Mouse (Mus musculus) megakaryocyte-erythroid progenitor cell, adult 5-6 weeks (primary cell): Measurements from ENCODE around the gene Otol1. TPM values are rescaled to one million over a fixed set of nuclear protein-coding genes. Genes with fewer than 3 reads are reported as not detected.

Experiments
- ATAC-seq: replicated peaks from 2 replicates; pipeline ENCODE4 v1.8.0; 2016; ENCODE audit warnings: mild to moderate bottlenecking, inconsistent platforms; ENCODE audit not compliant: severe bottlenecking, poor library complexity, low FRiP score, low TSS enrichment
- total RNA-seq, 2 experiments: library from RNA; stranded (forward) in 1 of 2; stranded (reverse) in 1 of 2; fragments of 200-1000, 215-1000 nt in 1 of 2; fragments of >200 nt in 1 of 2; fragmentation: Nextera tagmentation in 1 of 2; gene quantifications; 2 replicates each; pipeline ENCODE4 v1.2.3; 2014 to 2017

The Otol1 gene
- total RNA-seq (2014; fragmentation: Nextera tagmentation), result not detected in 2 replicates
- not detected in 2 replicates for total RNA-seq (2017)

GRCm38 (mm10) chr3:70007313-70007712 lies at the start of gene Otol1:
Otol1 (plus strand) TSS chr3:70007613.
- no peak for ATAC-seq

DNA sequence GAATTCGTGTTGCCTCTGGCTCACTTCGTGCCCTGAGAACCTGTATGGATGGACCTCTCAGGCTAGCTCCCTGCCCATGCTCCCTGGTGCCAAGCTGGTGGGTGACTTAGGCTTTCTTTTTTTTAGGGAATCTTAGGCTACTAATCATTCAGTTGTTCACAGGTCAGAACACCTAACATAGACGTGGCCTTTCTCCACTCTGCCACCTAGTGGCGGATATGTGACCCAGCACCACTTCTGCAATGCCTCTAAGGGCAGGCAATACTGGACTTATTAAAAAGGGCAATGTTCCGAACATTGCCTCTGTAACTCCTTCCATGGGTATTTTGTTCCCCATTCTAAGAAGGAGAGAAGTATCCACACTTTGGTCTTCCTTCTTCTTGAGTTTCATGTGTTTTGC lies 45.2 kb upstream of the Otol1 start:
- ATAC-seq, result peak; percentile 74

- ATAC-seq, result no peak
These were observed 35.8 kb upstream of the Otol1 start for GRCm38 (mm10) chr3:69971482-69972097.

DNA sequence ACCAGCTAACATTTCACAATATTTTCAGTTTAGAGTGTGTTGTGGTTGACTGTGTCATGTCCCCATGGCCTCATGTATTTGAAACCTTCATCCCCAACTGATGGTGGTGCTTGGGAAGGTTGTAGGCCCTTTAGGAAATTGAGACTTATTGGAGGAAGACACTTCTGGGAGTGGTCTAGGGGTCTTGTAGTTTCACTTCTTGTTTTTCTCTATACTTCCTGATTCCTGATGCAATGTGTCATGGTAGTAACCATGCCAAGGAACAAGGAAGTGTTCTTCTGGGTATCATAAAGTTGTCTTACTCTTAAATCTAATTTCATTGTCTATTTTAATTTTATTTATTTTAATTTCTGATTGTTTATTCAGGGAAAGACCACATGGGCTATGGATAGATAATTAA lies 29.3 kb upstream of the Otol1 start:
- no peak for ATAC-seq

- no peak for ATAC-seq
These were observed 13.6 kb upstream of the Otol1 start for GRCm38 (mm10) chr3:69993806-69994205.

DNA sequence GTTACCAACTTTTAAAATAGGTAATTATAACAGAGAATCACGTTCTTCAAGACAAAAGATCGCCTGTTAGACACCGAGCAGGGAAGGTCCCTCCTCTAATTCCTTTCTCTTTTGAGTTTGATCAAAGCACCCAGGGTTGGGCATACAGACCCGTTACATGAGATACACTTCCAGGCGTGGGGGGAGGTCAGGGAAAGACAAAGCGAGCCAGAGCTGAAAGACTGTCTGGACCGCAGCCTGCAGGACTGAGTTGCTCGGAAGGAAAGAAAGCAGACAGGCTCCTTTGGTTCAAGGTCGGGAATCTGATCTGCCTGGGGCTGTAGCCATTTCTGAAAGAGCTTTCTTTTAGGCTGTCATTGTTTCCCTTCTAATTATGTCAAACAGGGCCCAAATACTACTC lies 5.9 kb upstream of the Otol1 start:
- ATAC-seq, result no peak

DNA sequence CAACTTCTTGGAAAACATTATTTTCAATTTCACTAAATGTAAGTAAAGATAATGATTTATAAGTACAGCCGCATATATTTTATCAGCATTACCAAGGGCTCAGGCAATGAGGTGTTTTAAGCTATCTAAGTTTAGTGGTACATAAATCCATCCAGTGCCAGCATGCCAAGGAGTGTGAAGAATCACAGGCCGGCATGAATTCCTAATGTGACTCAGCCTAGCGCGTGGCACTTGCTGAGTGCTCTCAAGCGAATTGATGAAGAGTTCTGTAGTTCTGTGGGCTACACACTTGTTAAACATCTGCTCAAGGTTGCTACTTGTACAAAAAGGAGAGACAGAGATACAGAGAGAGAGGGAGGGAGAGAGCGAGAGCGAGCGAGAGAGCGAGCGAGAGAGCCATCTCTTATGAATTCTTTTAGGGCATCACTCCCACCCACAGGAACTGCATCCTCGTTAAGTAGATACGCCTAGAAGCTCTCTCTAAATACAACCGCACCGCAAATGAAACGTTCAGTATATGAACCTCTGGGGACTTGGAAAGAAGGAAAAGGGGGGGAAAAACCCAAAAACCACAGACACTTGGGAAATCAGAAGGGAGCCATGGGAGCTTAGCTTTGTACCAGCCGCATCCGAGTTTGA lies 4.2 kb upstream of the Otol1 start:
- no peak for ATAC-seq

DNA sequence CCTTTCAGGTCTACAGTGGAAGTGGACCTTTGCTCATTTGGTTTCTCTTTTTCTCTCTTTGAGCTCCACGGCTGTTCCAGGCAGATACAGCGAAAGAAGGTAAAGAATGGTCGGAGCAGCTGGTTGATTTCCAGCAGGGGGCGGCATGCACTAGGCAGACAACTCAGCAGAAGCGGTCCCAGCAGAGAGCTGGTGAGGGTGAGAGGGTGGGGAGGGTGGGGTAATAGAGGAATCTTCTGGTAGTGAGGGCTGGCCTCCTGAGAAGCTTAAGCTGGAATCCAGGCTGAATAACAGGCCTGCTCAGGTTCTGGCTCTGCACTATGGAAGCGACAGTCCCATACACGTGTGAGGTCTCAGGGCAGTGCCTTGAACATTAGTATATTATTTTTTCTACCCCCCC lies 3.5 kb upstream of the Otol1 start:
- ATAC-seq, result no peak

- no peak for ATAC-seq
These were observed 3.0 kb upstream of the Otol1 start for GRCm38 (mm10) chr3:70004379-70004778.

- ATAC-seq, result no peak
These were observed 5.2 kb downstream of the Otol1 start for GRCm38 (mm10) chr3:70012641-70013040.

GRCm38 (mm10) chr3:70026605-70027004 lies 19.2 kb downstream of the Otol1 start:
- ATAC-seq, result no peak

DNA sequence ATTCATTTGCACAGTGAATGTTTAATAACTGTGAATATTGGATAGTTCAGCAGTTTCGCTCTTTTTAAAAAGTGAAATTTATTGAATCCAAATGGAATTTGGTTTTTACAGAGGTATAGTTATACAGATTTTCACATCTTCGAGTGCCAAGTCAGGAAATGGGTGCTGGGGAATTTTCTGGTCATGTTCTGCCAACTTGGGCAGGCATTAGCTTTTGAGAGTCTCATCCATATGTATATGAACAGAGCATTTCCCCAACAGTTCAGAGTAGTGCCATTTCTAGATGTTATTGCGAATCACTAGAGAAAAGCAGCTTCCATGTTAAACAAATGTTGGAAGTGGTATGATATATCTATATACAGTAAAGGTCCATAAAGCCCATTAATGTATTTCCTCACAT lies 21.8 kb downstream of the Otol1 start:
- ATAC-seq, result no peak

DNA sequence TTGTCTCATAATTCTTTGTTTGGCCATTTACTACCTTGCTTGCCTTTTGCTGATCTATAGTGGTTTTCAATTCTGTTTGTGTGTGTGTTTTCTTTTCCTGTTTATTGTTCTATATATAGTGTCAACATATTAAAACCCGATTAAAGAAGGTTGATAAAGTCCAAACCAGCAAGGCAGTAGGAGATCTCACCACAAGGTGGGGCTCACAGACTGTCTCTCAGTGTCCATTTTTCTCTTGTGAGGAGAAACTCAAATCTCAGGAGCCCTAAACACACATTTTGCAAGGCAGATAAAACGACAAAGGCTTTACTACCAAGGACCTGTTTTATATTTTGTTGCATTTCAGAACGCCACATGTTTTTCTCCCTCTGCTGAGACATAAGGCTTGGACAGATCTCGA lies 28.2 kb downstream of the Otol1 start:
- ATAC-seq, result no peak

Other genes starting within 250 kb of the Otol1 start
- not detected in 2 replicates for gene Sptssb, start 147.7 kb upstream of the Otol1 start, total RNA-seq (2014; fragmentation: Nextera tagmentation)
- gene Sptssb, start 147.7 kb upstream of the Otol1 start, total RNA-seq (2017), result not detected in 2 replicates